Mouse (Mus musculus): ENCODE measurements around the gene Gal3st3. TPM values are rescaled to one million over a fixed set of nuclear protein-coding genes. Genes with fewer than 3 reads are reported as not detected.
"Not testable (repeated sequence)": the region's sequence is repeated elsewhere in the genome, so short reads cannot be mapped to it uniquely, and the experiment has no call there.

The Gal3st3 gene
- polyA plus RNA-seq, 1 experiment from 2014 or later = 3.1 TPM

DNA sequence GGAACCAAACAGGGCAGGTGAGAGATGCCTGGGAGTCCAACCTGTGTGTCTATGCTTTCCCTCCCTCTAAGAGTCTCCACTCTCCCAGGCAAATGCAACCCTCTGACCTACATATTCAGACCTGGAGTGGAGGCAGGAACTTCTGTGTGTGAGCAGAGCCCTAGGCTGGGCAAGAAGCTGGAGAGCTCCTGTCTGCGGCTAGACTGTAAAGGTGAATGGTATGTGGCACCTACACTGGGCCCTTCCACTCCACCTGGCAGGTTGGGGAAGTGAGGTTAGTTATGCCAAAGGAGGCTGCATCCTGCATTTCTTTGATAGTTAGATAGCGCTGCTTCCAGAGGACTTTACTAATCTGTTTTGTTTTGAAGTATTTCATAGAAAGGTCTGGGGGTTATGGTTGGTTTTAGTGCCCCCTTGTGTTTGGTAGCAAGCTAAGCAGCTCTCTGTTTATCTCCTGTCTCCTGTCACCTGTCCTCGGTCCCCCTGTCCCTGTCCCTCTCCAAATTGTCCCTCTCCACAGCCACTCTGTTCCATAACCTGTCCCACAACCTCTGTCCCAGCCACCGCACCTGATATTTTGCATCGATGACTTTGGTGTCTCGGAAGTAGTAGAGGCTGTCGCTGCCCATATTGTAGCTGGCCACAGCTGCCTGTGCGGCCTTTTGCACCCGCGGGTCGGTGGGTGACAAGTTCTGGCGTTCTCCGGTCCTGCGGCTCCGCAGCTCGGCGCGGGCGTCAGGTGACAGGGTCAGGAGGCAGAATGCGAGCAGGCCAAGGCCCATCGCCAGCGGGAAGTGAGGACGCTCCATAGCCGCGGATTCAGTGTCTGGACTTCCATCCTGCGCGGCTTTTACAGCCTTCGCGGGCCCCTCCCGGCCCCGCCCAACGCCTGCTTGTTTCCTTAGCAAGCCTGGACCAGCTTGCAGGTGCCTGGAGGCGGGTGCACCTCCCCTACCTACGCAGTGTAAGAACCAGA, 50.7 kb downstream of the Gal3st3 start:
- Histone ChIP-seq H3K9ac (replicated peaks; ENCODE audit: low read depth, low read length) (peak overlapping the region; percentile 46; the same call in 1 of the 2 replicates), H3K9me3 (ENCODE audit: control insufficient read depth, low read depth, low read length) (no peaks in the 10 kb centered on the region), H3K27me3 (ENCODE audit: control insufficient read depth, insufficient read depth, low read length) (no peaks in the 10 kb centered on the region), H3K27ac (ENCODE audit: low read length) (no peak overlapping the region), H3K4me3 (ENCODE audit: low read depth, low read length) (peak overlapping the region; percentile 27), H3K4me2 (replicated peaks; ENCODE audit: low read depth, low read length) (peak overlapping the region; percentile 60), H3K36me3 (ENCODE audit: control insufficient read depth, insufficient read depth, low read length) (no peaks in the 10 kb centered on the region), H3K4me1 (ENCODE audit: control insufficient read depth, insufficient read depth, low read length) (peaks cover 6% of the 10 kb centered on the region; the same call in 1 of the 2 replicates)
- 0 out of 2 replicates have a peak, but pooled peaks have one; percentile 33 for ATAC-seq (ENCODE audit: insufficient number of reproducible peaks, insufficient read depth, low FRiP score, low read depth)
- WGBS = 6% methylated on average over 34 of the region's 34 CpGs

DNA sequence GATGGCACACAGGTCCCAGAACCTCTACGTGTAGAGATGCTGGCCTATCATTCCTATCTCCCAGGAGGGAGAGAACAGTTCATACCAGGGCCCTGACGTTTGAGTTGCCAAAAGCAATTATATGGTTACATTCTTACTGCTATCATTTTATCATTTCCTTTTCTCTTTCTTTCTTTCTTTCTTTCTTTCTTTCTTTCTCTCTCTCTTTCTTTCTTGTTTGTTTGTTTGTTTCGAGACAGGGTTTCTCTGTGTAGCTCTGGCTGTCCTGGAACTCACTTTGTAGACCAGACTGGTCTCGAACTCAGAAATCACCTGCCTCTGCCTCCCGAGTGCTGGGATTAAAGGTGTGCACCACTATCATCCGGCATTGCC, 51.4 kb downstream of the Gal3st3 start, which contains the start of gene Cst6:
Gene Cst6 (minus strand): TSS at position 73 of the 372 bp plus-strand sequence.
- H3K27me3 ChIP-seq (ENCODE audit: control insufficient read depth, insufficient read depth, low read length); ATAC-seq (ENCODE audit: insufficient number of reproducible peaks, insufficient read depth, low FRiP score, low read depth); H3K9me3 ChIP-seq (ENCODE audit: control insufficient read depth, low read depth, low read length); H3K4me1 ChIP-seq (ENCODE audit: control insufficient read depth, insufficient read depth, low read length); H3K27ac ChIP-seq (ENCODE audit: low read length); H3K36me3 ChIP-seq (ENCODE audit: control insufficient read depth, insufficient read depth, low read length): not testable (repeated sequence)
- peak within 1 kb of the TSS; percentile 27 for H3K4me3 ChIP-seq (ENCODE audit: low read depth, low read length)
- 65% methylated on average over 6 of the region's 6 CpGs for WGBS
- peak within 1 kb of the TSS; percentile 60 for H3K4me2 ChIP-seq (replicated peaks; ENCODE audit: low read depth, low read length)
- peak within 1 kb of the TSS; percentile 46; the same call in 1 of the 2 replicates for H3K9ac ChIP-seq (replicated peaks; ENCODE audit: low read depth, low read length)

DNA sequence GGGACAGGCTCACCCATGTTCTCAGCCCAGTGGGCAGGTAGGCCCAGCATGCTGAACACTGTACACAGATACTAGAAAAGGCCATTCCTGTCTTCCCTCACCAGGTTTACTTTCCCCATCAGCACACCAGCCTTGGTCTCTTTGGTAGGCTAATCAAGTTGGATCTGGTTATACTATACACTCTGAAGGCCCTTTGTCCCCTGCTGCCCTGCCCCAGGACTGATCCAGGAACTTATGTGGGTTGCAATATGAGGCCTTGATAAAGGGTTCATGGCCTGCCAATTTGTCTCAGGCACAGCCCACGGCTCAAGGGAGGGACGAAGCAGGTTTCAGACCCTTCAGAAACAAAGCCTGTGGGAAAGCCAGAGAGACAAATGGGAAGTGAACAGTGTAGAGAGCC, 55.5 kb downstream of the Gal3st3 start:
- Histone ChIP-seq H3K27me3 (ENCODE audit: control insufficient read depth, insufficient read depth, low read length) (no peaks in the 10 kb centered on the region), H3K36me3 (ENCODE audit: control insufficient read depth, insufficient read depth, low read length) (no peaks in the 10 kb centered on the region), H3K4me1 (ENCODE audit: control insufficient read depth, insufficient read depth, low read length) (peaks cover 6% of the 10 kb centered on the region; the same call in 1 of the 2 replicates), H3K9ac (replicated peaks; ENCODE audit: low read depth, low read length) (no peak overlapping the region), H3K9me3 (ENCODE audit: control insufficient read depth, low read depth, low read length) (no peaks in the 10 kb centered on the region), H3K27ac (ENCODE audit: low read length) (no peak overlapping the region), H3K4me2 (replicated peaks; ENCODE audit: low read depth, low read length) (no peak overlapping the region), H3K4me3 (ENCODE audit: low read depth, low read length) (no peak overlapping the region)
- WGBS = 59% methylated on average over 2 of the region's 2 CpGs
- no peak for ATAC-seq (ENCODE audit: insufficient number of reproducible peaks, insufficient read depth, low FRiP score, low read depth)

DNA sequence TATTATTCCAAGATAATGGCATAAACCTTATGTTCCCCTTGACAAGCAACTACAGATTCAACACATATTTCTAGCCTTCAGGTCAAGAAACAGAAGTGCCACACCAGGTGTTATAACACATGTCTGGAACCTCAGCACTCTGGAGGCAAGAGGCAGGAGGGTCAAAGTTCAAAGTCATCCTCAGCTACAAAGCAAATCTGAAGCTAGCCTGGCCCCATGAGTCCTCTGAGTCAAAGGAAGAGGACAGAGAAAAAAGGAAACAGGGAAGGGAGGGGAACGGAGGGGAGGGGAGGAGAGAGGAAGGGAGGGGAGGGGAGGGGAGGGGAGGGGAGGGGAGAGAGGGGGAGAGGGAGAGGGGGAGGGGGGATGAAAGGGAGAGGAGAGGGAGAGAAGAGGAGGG, 57.9 kb downstream of the Gal3st3 start:
- no peak for ATAC-seq (ENCODE audit: insufficient number of reproducible peaks, insufficient read depth, low FRiP score, low read depth)
- Histone ChIP-seq H3K4me1 (ENCODE audit: control insufficient read depth, insufficient read depth, low read length) (no peaks in the 10 kb centered on the region), H3K9ac (replicated peaks; ENCODE audit: low read depth, low read length) (no peak overlapping the region), H3K27ac (ENCODE audit: low read length) (no peak overlapping the region), H3K9me3 (ENCODE audit: control insufficient read depth, low read depth, low read length) (no peaks in the 10 kb centered on the region), H3K36me3 (ENCODE audit: control insufficient read depth, insufficient read depth, low read length) (no peaks in the 10 kb centered on the region), H3K27me3 (ENCODE audit: control insufficient read depth, insufficient read depth, low read length) (no peaks in the 10 kb centered on the region), H3K4me2 (replicated peaks; ENCODE audit: low read depth, low read length) (no peak overlapping the region), H3K4me3 (ENCODE audit: low read depth, low read length) (no peak overlapping the region)
- no CpG with 5 or more reads among the region's 1 CpGs for WGBS

Other genes starting within 250 kb of the Gal3st3 start
- 2.4 and 3.3 TPM in 2 replicates for gene Rin1, start 247.8 kb upstream of the Gal3st3 start, polyA plus RNA-seq (2014; fragmentation: Nextera tagmentation; extraction: Ambion mirVana)
- gene Cd248, start 230.3 kb upstream of the Gal3st3 start, polyA plus RNA-seq (2014; fragmentation: Nextera tagmentation; extraction: Ambion mirVana) = 88.3 and 90.1 TPM in 2 replicates
- gene Tmem151a, start 212.8 kb upstream of the Gal3st3 start, polyA plus RNA-seq (2014; fragmentation: Nextera tagmentation; extraction: Ambion mirVana) = 6.4 and 7.7 TPM in 2 replicates
- 112 and 117 TPM in 2 replicates for gene Yif1a, start 209.8 kb upstream of the Gal3st3 start, polyA plus RNA-seq (2014; fragmentation: Nextera tagmentation; extraction: Ambion mirVana)
- 25.8 and 27.3 TPM in 2 replicates for gene Cnih2, start 199.8 kb upstream of the Gal3st3 start, polyA plus RNA-seq (2014; fragmentation: Nextera tagmentation; extraction: Ambion mirVana)
- gene Rab1b, start 191.3 kb upstream of the Gal3st3 start, polyA plus RNA-seq (2014; fragmentation: Nextera tagmentation; extraction: Ambion mirVana) = 253 TPM in 2 replicates
- 15.7 and 15.9 TPM in 2 replicates for gene Klc2, start 179.8 kb upstream of the Gal3st3 start, polyA plus RNA-seq (2014; fragmentation: Nextera tagmentation; extraction: Ambion mirVana)
- gene Pacs1, start 25.2 kb upstream of the Gal3st3 start, polyA plus RNA-seq (2014; fragmentation: Nextera tagmentation; extraction: Ambion mirVana) = 23.5 and 23.7 TPM in 2 replicates
- 325 and 343 TPM in 2 replicates for gene Sf3b2, start 2.9 kb upstream of the Gal3st3 start, polyA plus RNA-seq (2014; fragmentation: Nextera tagmentation; extraction: Ambion mirVana)
- gene Catsper1, start 37.4 kb downstream of the Gal3st3 start, polyA plus RNA-seq (2014; fragmentation: Nextera tagmentation; extraction: Ambion mirVana) = not detected in 2 replicates
- 0.78 and 1.5 TPM in 2 replicates for gene Cst6, start 51.2 kb downstream of the Gal3st3 start, polyA plus RNA-seq (2014; fragmentation: Nextera tagmentation; extraction: Ambion mirVana)
- 44.3 and 45.9 TPM in 2 replicates for gene Eif1ad, start 68.4 kb downstream of the Gal3st3 start, polyA plus RNA-seq (2014; fragmentation: Nextera tagmentation; extraction: Ambion mirVana)
- 434 and 456 TPM in 2 replicates for gene Banf1, start 68.8 kb downstream of the Gal3st3 start, polyA plus RNA-seq (2014; fragmentation: Nextera tagmentation; extraction: Ambion mirVana)
- 56.3 and 65.0 TPM in 2 replicates for gene Sart1, start 90.4 kb downstream of the Gal3st3 start, polyA plus RNA-seq (2014; fragmentation: Nextera tagmentation; extraction: Ambion mirVana)
- gene Tsga10ip, start 104.2 kb downstream of the Gal3st3 start, polyA plus RNA-seq (2014; fragmentation: Nextera tagmentation; extraction: Ambion mirVana) = 2.0 TPM in 1 of 2 replicates, not detected in the other
- 191 and 198 TPM in 2 replicates for gene Drap1, start 126.6 kb downstream of the Gal3st3 start, polyA plus RNA-seq (2014; fragmentation: Nextera tagmentation; extraction: Ambion mirVana)
- gene AI837181, start 126.8 kb downstream of the Gal3st3 start, polyA plus RNA-seq (2014; fragmentation: Nextera tagmentation; extraction: Ambion mirVana) = 35.8 and 39.2 TPM in 2 replicates
- not detected in 2 replicates for gene Fosl1, start 149.2 kb downstream of the Gal3st3 start, polyA plus RNA-seq (2014; fragmentation: Nextera tagmentation; extraction: Ambion mirVana)
- gene Ccdc85b, start 159.6 kb downstream of the Gal3st3 start, polyA plus RNA-seq (2014; fragmentation: Nextera tagmentation; extraction: Ambion mirVana) = 6.8 and 7.8 TPM in 2 replicates
- 126 and 130 TPM in 2 replicates for gene Fibp, start 162.3 kb downstream of the Gal3st3 start, polyA plus RNA-seq (2014; fragmentation: Nextera tagmentation; extraction: Ambion mirVana)
- 1.5 and 2.3 TPM in 2 replicates for gene Ctsw, start 170.2 kb downstream of the Gal3st3 start, polyA plus RNA-seq (2014; fragmentation: Nextera tagmentation; extraction: Ambion mirVana)
- 177 and 179 TPM in 2 replicates for gene Efemp2, start 175.6 kb downstream of the Gal3st3 start, polyA plus RNA-seq (2014; fragmentation: Nextera tagmentation; extraction: Ambion mirVana)
- gene Mus81, start 190.1 kb downstream of the Gal3st3 start, polyA plus RNA-seq (2014; fragmentation: Nextera tagmentation; extraction: Ambion mirVana) = 41.2 and 46.6 TPM in 2 replicates
- 2,904 and 2,937 TPM in 2 replicates for gene Cfl1, start 192.1 kb downstream of the Gal3st3 start, polyA plus RNA-seq (2014; fragmentation: Nextera tagmentation; extraction: Ambion mirVana)
- gene 1700020D05Rik, start 205.5 kb downstream of the Gal3st3 start, polyA plus RNA-seq (2014; fragmentation: Nextera tagmentation; extraction: Ambion mirVana) = 0.25 and 0.42 TPM in 2 replicates
- 12.4 and 13.0 TPM in 2 replicates for gene Snx32, start 212.2 kb downstream of the Gal3st3 start, polyA plus RNA-seq (2014; fragmentation: Nextera tagmentation; extraction: Ambion mirVana)

All from stomach, embryonic 14.5 days (tissue).